Mouse (Mus musculus) left cerebral cortex, postnatal 25 days (tissue): ENCODE data around the gene Rassf1. TPM values are rescaled to one million over a fixed set of nuclear protein-coding genes. Genes with fewer than 3 reads are reported as not detected.
"Not testable (repeated sequence)": the region's sequence is repeated elsewhere in the genome, so short reads cannot be mapped to it uniquely, and the experiment has no call there.

Experiments
- DNase-seq, 2 experiments: peaks; one replicate each; pipeline ENCODE4 v3.0.0; 2022; ENCODE audit warnings: low spot score in 2 of 2, mixed read lengths in 1 of 2
- intact Hi-C: fragments of 180-260 bp; cut with DNase I; formaldehyde crosslinking; loops from one replicate; pipeline ENCODE4 v1.15.1; 2025
- total RNA-seq, 2 experiments: library from RNA; stranded (reverse); gene quantifications; 2 replicates each; pipeline ENCODE4 v1.2.3; 2021

Rassf1 gene
- total RNA-seq, 2 experiments from 2014 or later = 14.3 to 17.4 TPM

DNA sequence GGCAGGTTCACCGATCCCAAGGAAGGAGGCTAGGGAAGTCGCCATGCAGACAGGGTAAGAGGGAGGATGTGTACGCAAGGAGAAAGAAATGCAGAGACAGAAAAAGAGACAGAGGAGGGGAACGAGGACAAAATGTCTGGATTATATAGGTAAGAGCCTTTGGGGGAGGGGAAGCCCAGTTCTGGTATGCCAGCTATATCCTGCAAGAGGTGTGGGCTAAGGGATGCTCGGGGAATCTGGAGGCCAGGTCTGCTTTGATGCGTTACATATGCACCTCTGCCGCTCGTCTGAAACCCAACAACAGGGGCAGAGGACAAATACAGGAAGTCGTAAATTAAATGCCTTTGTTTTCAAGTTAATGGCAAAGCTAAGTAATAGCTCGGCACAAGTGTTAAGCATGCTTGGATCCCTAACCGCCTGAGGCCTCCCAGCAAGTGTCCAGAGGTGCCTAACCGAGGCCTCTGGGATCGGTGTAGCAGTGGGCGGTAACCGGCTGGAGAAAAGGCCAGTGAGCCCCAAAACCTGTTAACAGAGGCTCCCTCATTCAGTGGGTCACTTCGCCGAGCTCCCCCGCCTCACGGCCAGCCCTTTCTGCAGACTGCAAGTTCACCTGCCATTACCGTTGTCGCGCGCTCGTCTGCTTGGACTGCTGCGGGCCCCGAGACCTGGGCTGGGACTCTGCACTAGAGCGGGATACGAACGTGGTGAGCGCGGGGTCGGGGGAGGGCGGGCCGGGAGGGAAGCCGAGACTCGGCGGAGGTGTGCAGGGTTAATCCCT lies 2.4 kb downstream of the Rassf1 start:
- intact Hi-C loops = no loop called here
- DNase-seq = peak in 1 of 2 experiments; percentile 32

DNA sequence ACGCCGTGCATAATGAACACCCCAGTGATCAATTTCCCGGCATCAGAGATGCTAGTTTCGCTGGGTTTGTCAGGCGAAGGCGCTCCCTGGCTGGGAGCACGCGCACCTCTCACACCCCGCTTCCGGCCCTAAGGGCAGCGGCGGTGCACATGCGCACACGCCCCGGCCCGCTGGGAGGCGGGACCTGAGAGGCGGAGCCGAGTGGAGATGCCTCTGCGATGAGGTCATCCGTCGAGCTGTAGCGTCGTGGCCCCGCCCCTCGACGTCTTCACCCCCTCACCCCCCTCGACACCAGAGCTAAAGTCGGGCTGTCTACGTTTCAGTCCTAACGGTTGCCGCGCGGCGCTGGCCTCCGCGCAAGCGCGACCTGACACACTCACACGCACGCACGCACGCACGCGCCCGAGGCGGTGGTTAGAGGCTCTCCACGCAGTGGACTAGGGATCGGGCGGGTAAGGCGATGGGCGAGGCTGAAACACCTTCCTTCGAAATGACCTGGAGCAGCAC lies 3.0 kb downstream of the Rassf1 start:
- intact Hi-C loops = no loop called here
- peak; percentile 93 to 98 for DNase-seq

DNA sequence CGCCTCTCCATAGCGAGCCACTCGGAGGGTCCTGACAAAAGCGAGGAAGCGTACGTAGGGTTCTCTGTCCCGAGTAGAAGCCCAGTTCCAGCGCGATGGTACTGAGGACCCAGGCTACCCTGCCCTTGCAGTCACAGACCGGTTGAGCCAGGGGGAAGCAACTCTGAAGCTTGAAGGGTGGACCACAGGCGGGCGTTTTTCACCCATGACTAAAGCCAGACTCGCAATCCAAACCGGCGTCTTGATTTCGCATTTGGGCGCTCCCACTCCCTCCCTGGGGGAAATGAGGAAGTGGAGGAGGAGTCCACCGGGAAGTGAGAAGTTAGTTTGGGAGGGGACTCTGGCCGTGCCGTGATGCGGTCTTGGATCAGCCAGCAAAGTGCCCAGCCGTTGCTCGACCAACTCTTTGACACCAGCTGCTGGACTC lies 3.7 kb downstream of the Rassf1 start:
- DNase-seq = peak in 1 of 2 experiments; percentile 44
- intact Hi-C loops = no loop called here

GRCm38 (mm10) chr9:107555701-107556100 lies 4.3 kb downstream of the Rassf1 start:
- no peak for DNase-seq
- intact Hi-C loops = no loop called here

DNA sequence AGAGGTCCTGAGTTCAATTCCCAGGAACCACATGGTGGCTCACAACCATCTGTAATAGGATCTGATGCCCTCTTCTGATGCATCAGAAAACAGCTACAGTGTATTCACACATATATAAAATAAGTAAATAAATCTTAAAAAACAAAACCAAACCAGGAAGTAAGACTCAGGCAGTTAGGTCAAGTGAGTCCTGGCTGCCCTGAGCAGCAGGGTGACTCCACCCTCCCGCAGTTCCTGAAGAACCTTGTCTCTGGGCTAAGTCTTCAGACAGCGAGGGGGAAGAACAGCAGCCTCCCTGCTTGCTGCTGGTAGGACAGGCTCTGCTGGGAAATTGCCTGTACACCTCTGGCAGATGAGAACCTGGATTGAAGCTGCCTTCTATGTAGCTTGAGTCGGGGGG lies 5.0 kb downstream of the Rassf1 start:
- intact Hi-C loops = no loop called here
- DNase-seq = no peak

DNA sequence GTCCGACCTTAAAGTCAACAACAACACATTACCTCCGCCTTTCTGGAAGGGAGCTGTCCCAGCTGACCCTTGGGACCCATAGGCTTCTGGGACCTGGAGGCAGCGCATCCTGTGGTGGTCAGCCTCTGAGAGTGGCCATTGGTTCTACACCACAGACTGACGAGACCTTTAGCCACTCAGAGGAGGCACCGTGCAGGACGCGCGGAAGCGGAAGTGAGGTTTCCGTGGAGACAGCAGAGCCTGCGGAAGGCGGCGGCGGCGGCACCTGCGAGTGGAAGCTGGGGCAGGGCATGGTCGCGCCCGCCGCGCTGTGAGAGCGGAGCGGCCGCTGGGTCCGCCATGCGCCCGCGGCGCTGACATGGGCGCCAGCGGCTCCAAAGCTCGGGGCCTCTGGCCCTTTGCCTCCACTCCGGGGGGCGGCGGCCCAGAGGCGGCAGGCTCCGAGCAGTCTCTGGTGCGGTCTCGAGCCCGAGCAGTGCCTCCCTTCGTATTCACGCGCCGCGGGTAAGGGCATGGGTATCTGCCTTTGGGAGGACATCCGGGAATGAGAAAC lies 11.8 kb downstream of the Rassf1 start, which contains the start of gene Tusc2:
Gene Tusc2, plus strand, starts transcription at position 227 of the 553 bp plus-strand sequence.
- intact Hi-C loops = no loop called here
- peak; percentile 95 to 99 for DNase-seq

GRCm38 (mm10) chr9:107565556-107565955 lies 14.2 kb downstream of the Rassf1 start:
- intact Hi-C loops, DNase-seq: not testable (repeated sequence)

- DNase-seq = peak; percentile 71 to 76
- intact Hi-C loops = no loop called here
These were observed 14.8 kb downstream of the Rassf1 start for GRCm38 (mm10) chr9:107566041-107566709.

DNA sequence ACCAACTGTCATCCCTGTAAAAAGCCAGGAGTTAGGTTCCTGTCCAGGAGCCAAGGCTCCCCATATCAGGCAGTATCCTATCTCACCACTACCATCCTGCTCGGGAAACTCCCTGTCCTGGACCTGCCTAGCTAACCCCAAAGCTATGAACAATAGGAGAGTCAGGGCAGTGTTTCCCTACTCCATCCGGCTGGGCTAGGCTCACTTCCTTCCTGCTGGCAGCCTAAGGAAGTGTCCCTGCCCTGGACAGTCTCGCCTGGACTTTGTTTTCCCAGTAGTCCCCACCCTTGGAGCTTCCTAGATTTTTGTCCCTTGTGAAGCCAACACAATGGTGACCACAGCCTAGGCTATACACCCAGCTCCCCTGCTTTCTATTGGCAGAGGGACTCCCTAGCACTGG lies 15.5 kb downstream of the Rassf1 start:
- intact Hi-C loops = no loop called here
- no peak for DNase-seq

- intact Hi-C loops = no loop called here
- DNase-seq = no peak
These were observed 16.5 kb downstream of the Rassf1 start, which contains the start of gene Hyal2 for GRCm38 (mm10) chr9:107567702-107568319. TSS of gene Hyal2 (plus strand) at chr9:107567945.

DNA sequence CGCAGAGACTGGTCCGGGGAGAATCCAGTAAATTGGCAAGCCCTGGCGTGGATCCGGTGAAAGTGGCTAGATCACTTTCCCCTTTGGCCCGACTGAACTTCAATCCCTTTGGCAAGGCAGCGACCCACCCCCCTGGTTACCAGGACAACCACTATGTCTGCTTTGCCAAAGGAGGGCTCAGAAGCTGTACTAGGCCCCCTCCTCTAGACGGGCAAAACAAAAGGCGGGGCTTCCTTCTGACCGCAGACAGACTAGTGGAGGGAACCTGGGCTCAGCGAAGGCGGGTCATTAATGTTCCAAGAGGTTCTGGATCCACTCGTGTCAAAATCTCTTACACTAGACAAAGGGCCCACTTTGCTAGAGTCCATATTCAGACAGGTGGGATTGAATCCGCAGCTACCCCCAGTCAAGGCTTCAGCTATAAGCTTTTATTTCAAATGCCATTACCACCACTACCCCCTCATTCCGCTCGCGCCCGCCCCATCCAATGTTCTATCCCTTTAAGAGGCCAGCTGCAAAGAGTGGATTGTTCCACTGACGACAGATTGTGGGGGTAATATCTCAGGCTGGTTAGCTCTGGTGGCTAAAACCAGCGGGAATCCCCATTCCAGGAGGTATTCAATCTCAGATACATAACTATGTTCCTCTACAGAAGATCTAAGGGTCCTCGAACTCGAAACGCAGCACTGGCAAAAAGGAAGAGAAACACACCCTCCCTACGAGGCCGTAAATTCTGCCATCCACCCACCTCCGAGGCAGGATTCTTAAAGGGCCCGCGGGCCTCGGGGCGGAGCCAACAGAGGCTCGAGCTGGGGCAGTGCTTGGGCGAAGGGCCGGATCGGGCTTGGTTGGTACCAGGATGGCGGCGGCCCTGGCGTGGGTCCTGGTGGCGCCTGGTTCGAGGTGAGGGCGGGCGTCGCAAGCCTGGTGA lies 17.2 kb downstream of the Rassf1 start:
- intact Hi-C loops = no loop called here
- peak; percentile 78 to 83 for DNase-seq

DNA sequence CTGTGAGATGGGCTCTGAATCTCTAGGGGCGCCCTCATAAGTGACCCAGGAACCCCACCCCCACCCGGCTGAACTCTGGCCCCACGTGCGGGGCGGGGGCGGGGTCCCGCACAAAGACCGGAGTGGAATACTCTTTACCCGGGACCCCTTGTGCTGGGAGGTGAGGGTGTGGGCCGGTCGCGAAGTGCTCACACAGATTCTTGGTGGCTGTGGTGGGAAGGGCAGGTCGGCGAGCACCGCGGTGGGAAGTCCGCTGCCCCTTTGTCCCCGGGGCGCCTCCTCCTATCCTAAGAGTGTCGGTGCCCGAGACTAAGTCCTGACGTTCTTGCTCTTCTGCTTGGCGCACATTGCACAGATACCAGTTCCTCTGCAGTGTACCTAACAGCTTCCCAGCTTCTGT lies 17.9 kb downstream of the Rassf1 start:
- intact Hi-C loops = no loop called here
- DNase-seq = peak in 1 of 2 experiments; percentile 32

DNA sequence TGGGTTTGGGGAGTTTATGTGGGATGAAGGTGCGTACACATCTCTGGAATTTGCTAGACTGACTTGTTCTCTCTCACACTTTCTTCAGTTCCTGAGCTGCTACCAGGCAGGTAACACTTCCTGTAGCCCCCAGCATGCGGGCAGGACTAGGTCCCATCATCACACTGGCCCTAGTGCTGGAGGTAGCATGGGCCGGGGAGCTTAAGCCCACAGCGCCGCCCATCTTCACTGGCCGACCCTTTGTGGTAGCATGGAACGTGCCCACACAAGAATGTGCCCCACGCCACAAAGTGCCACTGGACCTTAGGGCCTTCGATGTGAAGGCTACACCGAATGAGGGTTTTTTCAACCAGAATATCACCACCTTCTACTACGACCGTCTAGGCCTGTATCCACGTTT lies 18.7 kb downstream of the Rassf1 start:
- no peak for DNase-seq
- intact Hi-C loops = no loop called here

GRCm38 (mm10) chr9:107570845-107571244 lies 19.5 kb downstream of the Rassf1 start:
- DNase-seq = no peak
- intact Hi-C loops = no loop called here

GRCm38 (mm10) chr9:107571534-107572326 lies 20.4 kb downstream of the Rassf1 start:
- DNase-seq = no peak
- intact Hi-C loops = no loop called here

- intact Hi-C loops = no loop called here
- DNase-seq = no peak
These were observed 20.9 kb downstream of the Rassf1 start for GRCm38 (mm10) chr9:107572327-107572662.

GRCm38 (mm10) chr9:107573774-107574173 lies 22.4 kb downstream of the Rassf1 start:
- DNase-seq, intact Hi-C loops: not testable (repeated sequence)
